ENCODE assay signal across 10 mouse cellular contexts in the genomic region with DNA sequence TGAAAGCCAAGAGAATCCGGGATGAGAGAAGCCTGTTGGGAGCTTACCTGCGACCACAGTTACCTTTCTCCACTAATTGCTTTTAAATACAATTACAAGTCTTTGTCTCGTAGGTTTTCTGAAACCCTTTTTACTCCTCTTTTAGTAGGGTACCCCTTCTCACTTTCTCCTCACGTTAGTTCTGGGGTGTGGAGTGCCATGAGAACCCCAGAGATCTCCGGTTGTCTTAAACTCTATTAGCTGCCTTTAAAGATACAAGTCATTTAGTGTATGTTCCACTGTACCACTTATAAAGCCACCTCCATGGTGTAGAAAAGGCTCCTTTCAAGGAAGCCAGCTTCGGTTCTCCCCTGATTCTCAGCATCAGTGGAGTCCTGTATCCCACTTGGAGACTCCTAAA. TPM values are rescaled to one million over a fixed set of nuclear protein-coding genes. Genes with fewer than 3 reads are reported as not detected.
DNase-seq lines count a peak whose midpoint lies in the region; ATAC-seq lines count a peak whose summit lies in the region.
"Had no signal": no experiment of that assay in that cellular context is flagged by ENCODE, and none has a peak within 500 bp of the region (broad histone marks: within the 10 kb centered on the region; RNA-seq: fewer than 3 reads in every experiment).

No protein-coding gene starts in this region.

- H3K4me2 ChIP-seq in kidney, embryonic 14.5 days (replicated peaks; ENCODE audit: low read depth, low read length) = peak overlapping the region; percentile 73
- H3K4me2 ChIP-seq in embryonic facial prominence, embryonic 12.5 days (replicated peaks) = peak overlapping the region; percentile 70
- H3K4me2 ChIP-seq in midbrain, embryonic 12.5 days (replicated peaks) = peak overlapping the region; percentile 72

- WGBS in kidney, embryonic 14.5 days = 84% methylated on average over 6 of the region's 6 CpGs
- WGBS in embryonic facial prominence, embryonic 12.5 days = 61% methylated on average over 6 of the region's 6 CpGs
- WGBS in hindbrain, embryonic 10.5 days = 85% methylated on average over 6 of the region's 6 CpGs
- WGBS in midbrain, embryonic 12.5 days = 79% methylated on average over 6 of the region's 6 CpGs

- no peak for ATAC-seq in kidney, embryonic 14.5 days (ENCODE audit: low FRiP score, low TSS enrichment)
- no peak for ATAC-seq in embryonic facial prominence, embryonic 12.5 days (ENCODE audit: insufficient number of reproducible peaks, insufficient read depth, low FRiP score, low TSS enrichment)
- ATAC-seq in midbrain, embryonic 12.5 days (ENCODE audit: low FRiP score, low read depth) = no peak

- H3K27ac ChIP-seq in kidney, embryonic 14.5 days (ENCODE audit: low read depth, low read length) = no peak overlapping the region
- H3K27ac ChIP-seq in embryonic facial prominence, embryonic 12.5 days = no peak overlapping the region
- H3K27ac ChIP-seq in hindbrain, embryonic 10.5 days = no peak overlapping the region
- H3K27ac ChIP-seq in midbrain, embryonic 12.5 days (replicated peaks) = no peak overlapping the region

- H3K9ac ChIP-seq in kidney, embryonic 14.5 days (ENCODE audit: low read depth, low read length) = no peak overlapping the region
- H3K9ac ChIP-seq in embryonic facial prominence, embryonic 12.5 days = peak overlapping the region; percentile 9; the same call in 1 of the 2 replicates
- H3K9ac ChIP-seq in midbrain, embryonic 12.5 days (replicated peaks) = no peak overlapping the region; the same call in 1 of the 2 replicates

- H3K36me3 ChIP-seq in kidney, embryonic 14.5 days (ENCODE audit: control insufficient read depth, insufficient read depth, low read length) = peaks cover 8% of the 10 kb centered on the region; the same call in 1 of the 2 replicates
- H3K36me3 ChIP-seq in embryonic facial prominence, embryonic 12.5 days = peaks cover 19% of the 10 kb centered on the region
- H3K36me3 ChIP-seq in hindbrain, embryonic 10.5 days = peaks cover 31% of the 10 kb centered on the region
- peaks cover 10% of the 10 kb centered on the region; the same call in 1 of the 2 replicates for H3K36me3 ChIP-seq in midbrain, embryonic 12.5 days

- no peak overlapping the region for H3K4me3 ChIP-seq in kidney, embryonic 14.5 days (ENCODE audit: low read length)
- H3K4me3 ChIP-seq in embryonic facial prominence, embryonic 12.5 days = peak overlapping the region; percentile 93
- H3K4me3 ChIP-seq in hindbrain, embryonic 10.5 days = peak overlapping the region; percentile 98
- H3K4me3 ChIP-seq in midbrain, embryonic 12.5 days = peak overlapping the region; percentile 89

- H3K4me1 ChIP-seq in kidney, embryonic 14.5 days (ENCODE audit: control insufficient read depth, insufficient read depth, low read length) = peaks cover 16% of the 10 kb centered on the region; the same call in 1 of the 2 replicates
- peaks cover 43% of the 10 kb centered on the region for H3K4me1 ChIP-seq in embryonic facial prominence, embryonic 12.5 days
- peaks cover 59% of the 10 kb centered on the region for H3K4me1 ChIP-seq in hindbrain, embryonic 10.5 days (replicated peaks)
- H3K4me1 ChIP-seq in midbrain, embryonic 12.5 days = peaks cover 41% of the 10 kb centered on the region

- H3K9me3 ChIP-seq in kidney, embryonic 14.5 days (ENCODE audit: control insufficient read depth, low read length) = no peaks in the 10 kb centered on the region
- H3K9me3 ChIP-seq in embryonic facial prominence, embryonic 12.5 days = no peaks in the 10 kb centered on the region
- H3K9me3 ChIP-seq in hindbrain, embryonic 10.5 days = no peaks in the 10 kb centered on the region
- no peaks in the 10 kb centered on the region for H3K9me3 ChIP-seq in midbrain, embryonic 12.5 days

- DNase-seq in kidney, postnatal 14 days = no peak
- DNase-seq in hindbrain, embryonic 10.5 days (ENCODE audit: low spot score) = no peak
- DNase-seq in thymus, postnatal 25 days = no peak
- DNase-seq in left cerebral cortex, postnatal 25 days (ENCODE audit: low spot score in 2 of 2) = no peak
- DNase-seq in right cerebral cortex, postnatal 4 days = no peak
- DNase-seq: cerebellum, adult 11-12 months had no signal

- intact Hi-C loops in left cerebral cortex, postnatal 25 days (cut with DNase I) = no loop called here

- no peaks in the 10 kb centered on the region for H3K27me3 ChIP-seq in kidney, embryonic 14.5 days (ENCODE audit: control insufficient read depth, insufficient read depth, low read length)
- no peaks in the 10 kb centered on the region for H3K27me3 ChIP-seq in embryonic facial prominence, embryonic 12.5 days
- H3K27me3 ChIP-seq in hindbrain, embryonic 10.5 days (ENCODE audit: insufficient read depth, poor library complexity, severe bottlenecking) = no peaks in the 10 kb centered on the region
- H3K27me3 ChIP-seq in midbrain, embryonic 12.5 days = no peaks in the 10 kb centered on the region
- H3K27me3 ChIP-seq: CH12.LX had no signal

RNA-seq across cellular contexts. Expression of a gene that starts 3.3 kb away (rescaled TPM):
- 41.6 and 53.0 TPM in 2 replicates for polyA plus RNA-seq in kidney, embryonic 14.5 days (2014; fragmentation: Nextera tagmentation; extraction: Ambion mirVana)
- polyA plus RNA-seq in embryonic facial prominence, embryonic 12.5 days (2016; fragmentation: Nextera tagmentation; extraction: Ambion mirVana) = 115 TPM in 2 replicates
- 63.4 and 63.8 TPM in 2 replicates for polyA plus RNA-seq in hindbrain, embryonic 10.5 days (2016; fragmentation: Nextera tagmentation; extraction: Ambion mirVana)
- 57.7 and 66.4 TPM in 2 replicates for polyA plus RNA-seq in midbrain, embryonic 12.5 days (2016; fragmentation: Nextera tagmentation; extraction: Ambion mirVana)
- 100 to 1,000 TPM; 163 to 170 TPM for total RNA-seq in left cerebral cortex, postnatal 25 days (2021)

RNA-seq across cellular contexts. Expression of a gene that starts 50.8 kb away (rescaled TPM):
- 2.8 and 5.5 TPM in 2 replicates for polyA plus RNA-seq in kidney, embryonic 14.5 days (2014; fragmentation: Nextera tagmentation; extraction: Ambion mirVana)
- polyA plus RNA-seq in embryonic facial prominence, embryonic 12.5 days (2016; fragmentation: Nextera tagmentation; extraction: Ambion mirVana) = 1.5 and 1.8 TPM in 2 replicates
- polyA plus RNA-seq in hindbrain, embryonic 10.5 days (2016; fragmentation: Nextera tagmentation; extraction: Ambion mirVana) = 2.0 and 3.2 TPM in 2 replicates
- 6.2 TPM in 2 replicates for polyA plus RNA-seq in midbrain, embryonic 12.5 days (2016; fragmentation: Nextera tagmentation; extraction: Ambion mirVana)
- total RNA-seq in left cerebral cortex, postnatal 25 days (2021) = 10 to 100 TPM; 31.0 to 31.6 TPM
